Mouse (Mus musculus) G1E (cell line): ENCODE measurements around the gene Ankrd66. TPM values are rescaled to one million over a fixed set of nuclear protein-coding genes. Genes with fewer than 3 reads are reported as not detected.
"Not testable (repeated sequence)": the region's sequence is repeated elsewhere in the genome, so short reads cannot be mapped to it uniquely, and the experiment has no call there.

ENCODE experiments used
- ATAC-seq: 2 replicates; pipeline ENCODE4 v1.8.0; 2016; ENCODE audit warnings: mild to moderate bottlenecking; ENCODE audit not compliant: insufficient number of reproducible peaks, poor library complexity, low FRiP score, severe bottlenecking; ENCODE audit errors: extremely low read depth
- DNase-seq: peaks from one replicate; pipeline ENCODE4 v3.0.0; 2012; ENCODE audit warnings: low spot score
- H3K27me3 ChIP-seq: 2 replicates; pipeline ENCODE4 v1.6.1; 2012; ENCODE audit warnings: mild to moderate bottlenecking, low read length, inconsistent platforms; ENCODE audit not compliant: insufficient read depth
- H3K36me3 ChIP-seq: replicated peaks from 2 replicates; pipeline ENCODE3; 2012; ENCODE audit warnings: mild to moderate bottlenecking, inconsistent platforms
- H3K4me1 ChIP-seq: 2 replicates; pipeline ENCODE4 v1.6.1; 2012; ENCODE audit warnings: low read depth, low read length, inconsistent platforms, mixed read lengths; ENCODE audit not compliant: insufficient read depth
- H3K4me3 ChIP-seq: 2 replicates; pipeline ENCODE4 v1.5.1; 2012; ENCODE audit warnings: low read depth, mild to moderate bottlenecking, inconsistent platforms, low read length, moderate library complexity, mixed read lengths
- H3K9me3 ChIP-seq: replicated peaks from 2 replicates; pipeline ENCODE4 v1.6.1; 2012; ENCODE audit warnings: inconsistent platforms
- CTCF ChIP-seq: IDR thresholded peaks from 2 replicates; pipeline ENCODE4 v1.5.1; 2012; ENCODE audit warnings: low read depth, low read length, inconsistent platforms, mixed read lengths
- GATA1 ChIP-seq: IDR thresholded peaks from 2 replicates; pipeline ENCODE4 v1.6.1; 2012; ENCODE audit warnings: borderline replicate concordance, low read length, inconsistent platforms, mixed read lengths
- GATA2 ChIP-seq: IDR thresholded peaks from 2 replicates; pipeline ENCODE4 v1.6.1; 2012; ENCODE audit warnings: low read depth, low read length, inconsistent platforms, borderline replicate concordance
- POLR2AphosphoS5 ChIP-seq: IDR thresholded peaks from 2 replicates; pipeline ENCODE4 v1.6.1; 2012; ENCODE audit warnings: low read depth, low read length, inconsistent platforms; ENCODE audit not compliant: insufficient replicate concordance
- TAL1 ChIP-seq: conservative IDR thresholded peaks from 2 replicates; pipeline ENCODE4 v1.6.1; 2012; ENCODE audit warnings: low read depth, low read length, inconsistent platforms, mixed read lengths
- polyA plus RNA-seq: library from polyadenylated mRNA; stranded (reverse); fragments of >175 nt; gene quantifications from 2 replicates; pipeline ENCODE4 v1.2.3, GENCODE M21; 2012
- total RNA-seq, 2 experiments: library from RNA; stranded (forward) in 1 of 2; stranded (reverse) in 1 of 2; fragments of 200-1000 nt in 1 of 2; fragments of >200 nt in 1 of 2; fragmentation: Nextera tagmentation in 1 of 2; gene quantifications; 2 replicates each; pipeline ENCODE4 v1.2.3; 2014 to 2017

The Ankrd66 gene
- total and polyA plus RNA-seq, 3 experiments = not detected

DNA sequence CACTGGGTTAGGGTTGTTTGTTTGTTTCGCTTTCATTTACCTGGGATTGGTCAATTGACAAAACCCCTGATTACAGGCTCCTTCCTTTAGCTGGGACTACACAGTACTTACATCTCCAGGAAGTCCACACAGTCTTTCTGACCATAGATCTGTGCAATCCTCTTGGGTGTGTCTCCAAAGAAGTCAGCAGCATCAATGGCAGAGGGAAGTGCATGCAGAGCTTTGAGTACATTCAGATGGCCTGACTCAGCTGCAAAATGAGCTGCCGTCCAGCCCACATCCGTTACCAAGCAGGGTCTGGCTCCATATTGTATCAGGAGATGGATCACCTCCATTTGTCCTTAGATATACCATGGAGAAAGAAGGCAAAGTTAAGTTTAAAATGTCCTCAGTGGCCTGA lies 4.7 kb downstream of the Ankrd66 start:
- TF ChIP-seq POLR2AphosphoS5 = no peak
- no peak for TF ChIP-seq GATA2
- no peak for TF ChIP-seq CTCF
- TF ChIP-seq GATA1 = no peak
- TF ChIP-seq TAL1 = no peak
- Histone ChIP-seq H3K4me1 (no peaks in the 10 kb centered on the region), H3K9me3 (peaks cover 47% of the 10 kb centered on the region), H3K4me3 (no peak overlapping the region), H3K27me3 (no peaks in the 10 kb centered on the region), H3K36me3 (no peaks in the 10 kb centered on the region)
- ATAC-seq (no peak), DNase-seq (no peak)

DNA sequence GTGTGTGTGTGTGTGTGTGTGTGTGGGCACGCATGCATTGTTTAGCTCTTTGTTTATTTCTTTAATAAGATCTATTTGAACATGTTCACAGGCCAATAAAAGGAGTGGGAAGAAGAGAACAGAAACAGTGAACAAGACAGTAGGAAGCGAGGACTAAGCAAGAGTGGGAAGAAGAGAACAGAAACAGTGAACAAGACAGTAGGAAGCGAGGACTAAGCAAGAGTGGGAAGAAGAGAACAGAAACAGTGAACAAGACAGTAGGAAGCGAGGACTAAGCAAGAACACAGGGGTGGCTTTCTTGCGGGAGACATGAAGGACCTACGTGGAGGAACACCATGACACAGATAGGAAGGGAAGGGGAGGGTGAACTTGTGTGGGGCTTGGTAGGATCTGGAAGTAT lies 6.6 kb downstream of the Ankrd66 start:
- peaks cover 42% of the 10 kb centered on the region for H3K9me3 ChIP-seq
- ATAC-seq = peak; percentile 15; the same call in 1 of the 2 replicates
- H3K27me3 ChIP-seq, H3K36me3 ChIP-seq, H3K4me1 ChIP-seq, H3K4me3 ChIP-seq, DNase-seq: not testable (repeated sequence)

DNA sequence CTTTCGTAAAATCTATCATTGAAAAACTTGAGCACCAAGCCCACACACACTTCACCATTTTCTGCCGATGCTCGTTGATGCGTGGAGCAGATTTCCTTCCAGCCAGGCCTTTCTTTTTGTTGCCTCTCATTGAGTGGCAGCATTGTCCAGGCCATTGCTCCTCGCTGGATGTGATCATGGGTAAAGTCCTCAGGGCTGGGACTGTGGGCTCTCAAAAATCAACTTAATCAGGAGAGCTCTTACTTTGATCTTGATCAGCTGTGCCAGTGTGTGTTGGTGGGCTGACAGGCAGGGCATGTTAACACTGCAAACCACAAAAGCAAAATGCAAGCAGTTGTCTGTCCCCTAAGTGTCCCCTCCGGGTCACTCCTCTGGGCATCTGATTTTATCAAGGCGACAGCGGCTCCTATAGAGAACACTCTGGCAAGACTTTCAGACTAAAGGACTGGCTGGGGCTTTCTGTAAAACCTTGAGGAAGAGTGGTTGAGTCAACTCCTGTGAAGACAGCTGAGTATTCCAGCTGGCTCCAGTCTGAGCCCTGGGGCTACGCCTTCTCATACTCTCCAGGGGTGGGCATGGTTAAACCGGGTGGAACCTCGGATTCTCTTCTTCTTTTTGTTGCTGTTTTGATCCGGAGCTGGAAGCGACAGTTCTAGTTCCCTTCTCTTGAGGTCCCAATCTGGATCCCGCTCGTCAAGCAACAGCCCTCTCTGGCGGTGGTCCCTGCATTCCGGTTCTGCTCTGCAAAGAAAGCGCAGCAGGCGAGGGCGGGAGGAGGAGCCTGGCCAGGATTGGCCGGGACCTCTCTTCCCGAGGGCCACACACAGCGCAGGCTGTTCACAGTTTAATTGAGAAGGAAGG lies 8.8 kb downstream of the Ankrd66 start:
- no peak overlapping the region for H3K4me3 ChIP-seq
- no peaks in the 10 kb centered on the region for H3K36me3 ChIP-seq
- DNase-seq (no peak), ATAC-seq (no peak)
- H3K4me1 ChIP-seq = no peaks in the 10 kb centered on the region
- H3K9me3 ChIP-seq = peaks cover 48% of the 10 kb centered on the region
- H3K27me3 ChIP-seq = no peaks in the 10 kb centered on the region
- TF ChIP-seq POLR2AphosphoS5 (no peak), GATA2 (no peak), TAL1 (no peak), CTCF (no peak), GATA1 (no peak)

DNA sequence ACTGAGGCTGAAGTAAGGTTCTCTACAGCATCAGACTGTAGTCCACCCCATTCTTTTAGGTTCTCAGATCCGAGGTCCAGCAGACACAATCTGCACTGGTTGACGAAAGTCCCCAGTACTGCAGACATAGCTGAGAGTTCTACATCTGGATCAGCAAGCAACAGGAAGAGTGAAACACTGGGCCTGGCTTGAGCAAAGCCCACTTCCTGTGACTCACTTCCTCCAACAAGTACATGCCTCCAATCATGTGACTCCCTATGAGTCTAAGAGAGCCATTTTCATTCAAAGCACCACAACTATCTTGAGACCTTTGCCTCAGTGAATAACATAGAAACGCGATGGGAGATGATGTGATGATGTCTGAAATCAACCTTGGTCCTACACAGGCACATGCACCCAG lies 12.2 kb downstream of the Ankrd66 start:
- no peak for DNase-seq
- TF ChIP-seq CTCF (no peak), GATA1 (no peak)
- ATAC-seq = no peak

DNA sequence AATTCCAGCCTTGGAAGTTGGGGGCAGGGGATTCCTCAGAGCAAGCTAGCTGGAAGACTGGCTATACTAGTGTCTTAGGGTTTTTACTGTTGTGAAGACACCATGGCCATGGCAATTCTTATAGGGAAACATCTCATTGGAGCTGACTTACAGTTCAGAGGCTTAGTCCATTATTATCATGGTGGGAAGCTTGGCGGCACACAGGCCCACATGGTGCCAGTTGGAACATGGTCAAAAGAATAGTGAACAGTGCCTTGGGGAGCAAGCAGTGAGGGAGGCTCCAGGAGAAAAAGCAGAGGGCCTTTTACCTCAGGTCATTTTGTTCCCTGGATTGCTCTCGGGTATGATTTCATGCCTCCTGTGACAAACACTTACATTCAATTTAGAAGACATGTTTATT lies 12.9 kb downstream of the Ankrd66 start:
- no peak for TF ChIP-seq TAL1
- TF ChIP-seq POLR2AphosphoS5 = no peak
- no peak for TF ChIP-seq CTCF
- TF ChIP-seq GATA2 = no peak
- TF ChIP-seq GATA1 = no peak
- H3K4me1 ChIP-seq = no peaks in the 10 kb centered on the region
- DNase-seq (no peak), ATAC-seq (no peak)
- peaks cover 34% of the 10 kb centered on the region for H3K9me3 ChIP-seq
- H3K4me3 ChIP-seq = no peak overlapping the region
- H3K36me3 ChIP-seq = no peaks in the 10 kb centered on the region
- H3K27me3 ChIP-seq = no peaks in the 10 kb centered on the region

More for the DNA sequence above, 12.2 kb downstream of the Ankrd66 start:
- Histone ChIP-seq H3K4me1 (no peaks in the 10 kb centered on the region), H3K27me3 (no peaks in the 10 kb centered on the region), H3K4me3 (no peak overlapping the region), H3K9me3 (peaks cover 40% of the 10 kb centered on the region), H3K36me3 (no peaks in the 10 kb centered on the region)

DNA sequence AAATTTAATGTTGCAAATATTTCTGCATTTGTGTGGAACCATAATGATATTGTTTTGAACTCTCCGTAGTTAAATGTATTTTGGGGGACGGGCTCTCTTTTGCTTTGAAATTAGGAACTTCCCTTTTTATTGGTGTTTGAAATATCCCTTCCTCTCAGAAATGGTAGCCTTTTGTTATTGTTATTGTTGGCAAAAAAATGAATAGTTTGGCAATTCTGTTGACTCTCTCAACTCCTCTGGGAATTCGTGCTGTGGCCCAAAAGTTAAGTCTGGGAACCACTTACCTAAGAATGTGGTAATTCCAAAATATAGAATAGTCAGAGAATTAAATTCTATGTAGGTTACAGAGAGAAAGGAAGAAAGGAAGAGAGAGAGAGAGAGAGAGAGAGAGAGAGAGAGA lies 23.3 kb downstream of the Ankrd66 start:
- peaks cover 27% of the 10 kb centered on the region for H3K9me3 ChIP-seq
- no peak overlapping the region for H3K4me3 ChIP-seq
- no peak for TF ChIP-seq TAL1
- TF ChIP-seq GATA2 = no peak
- no peak for TF ChIP-seq GATA1
- TF ChIP-seq POLR2AphosphoS5 = no peak
- no peaks in the 10 kb centered on the region for H3K4me1 ChIP-seq
- ATAC-seq (no peak), DNase-seq (no peak)
- no peaks in the 10 kb centered on the region for H3K27me3 ChIP-seq
- H3K36me3 ChIP-seq = no peaks in the 10 kb centered on the region

DNA sequence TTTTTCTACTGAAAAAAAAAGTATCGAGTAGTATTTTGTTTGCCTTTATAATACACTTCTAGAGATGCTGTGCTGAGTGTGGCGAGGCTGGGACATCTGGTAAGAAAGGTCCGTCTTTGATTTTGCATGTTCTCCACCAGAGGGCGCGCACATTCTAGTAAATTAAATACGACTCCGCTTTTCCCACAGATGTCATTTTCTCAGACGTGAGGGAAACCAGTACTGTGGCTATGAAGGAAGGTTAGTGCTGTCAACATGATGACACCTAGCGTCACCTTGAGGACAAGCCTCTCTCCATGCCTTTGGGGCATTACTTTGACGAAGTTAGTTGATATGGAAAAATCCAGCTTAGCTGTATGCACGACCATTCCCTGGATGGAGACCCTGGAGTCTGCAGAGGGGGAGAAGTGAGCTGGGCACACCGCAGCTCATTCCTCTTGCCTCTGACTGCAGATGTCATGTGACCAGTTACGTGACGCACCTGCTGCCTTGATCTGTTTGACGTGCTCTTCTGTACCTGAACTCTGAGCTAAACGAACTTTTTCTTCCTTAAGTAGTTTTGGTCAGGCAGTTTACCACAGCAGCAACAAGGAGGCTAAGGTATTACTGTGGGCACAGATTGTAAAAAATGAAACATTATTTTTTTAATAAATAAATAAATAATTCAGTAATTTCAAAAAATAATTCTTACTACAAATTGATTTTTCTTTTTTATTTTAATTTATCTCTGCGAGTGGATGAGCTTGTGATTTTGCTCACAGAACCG lies 24.6 kb downstream of the Ankrd66 start:
- no peak for TF ChIP-seq GATA2
- TF ChIP-seq CTCF = no peak
- no peak for TF ChIP-seq TAL1
- no peak for TF ChIP-seq POLR2AphosphoS5
- no peak for TF ChIP-seq GATA1
- H3K4me3 ChIP-seq = no peak overlapping the region
- ATAC-seq = no peak

More for the DNA sequence above, 24.6 kb downstream of the Ankrd66 start:
- Histone ChIP-seq H3K36me3 (no peaks in the 10 kb centered on the region), H3K27me3 (no peaks in the 10 kb centered on the region), H3K9me3 (peaks cover 33% of the 10 kb centered on the region), H3K4me1 (no peaks in the 10 kb centered on the region)
- DNase-seq = no peak
